Mouse (Mus musculus): Measurements from ENCODE around the gene 4930550C14Rik. TPM values are rescaled to one million over a fixed set of nuclear protein-coding genes. Genes with fewer than 3 reads are reported as not detected.
A peak's percentile ranks its signal among the peaks of the same experiment; 100 is the strongest.

The 4930550C14Rik gene
- polyA plus RNA-seq, 1 experiment from 2014 or later, result 2.6 TPM

DNA sequence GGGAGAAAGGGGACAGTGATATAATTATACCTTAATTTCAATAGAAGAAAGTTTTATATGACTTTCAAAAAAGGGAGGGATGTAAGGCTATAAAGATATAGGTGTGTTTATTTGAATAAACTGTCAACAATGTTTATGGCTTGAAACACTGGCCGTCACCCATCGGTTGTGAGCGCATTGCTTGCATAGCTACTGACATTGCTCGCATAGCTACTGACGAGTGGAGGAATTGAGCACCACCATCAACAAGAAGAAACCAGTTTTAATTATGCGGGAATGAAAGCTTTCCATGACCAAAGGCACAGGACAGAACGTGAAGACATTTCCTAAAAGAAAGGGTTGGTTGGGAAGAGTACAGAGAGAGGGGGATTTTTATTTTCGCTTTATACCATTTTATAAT, 979 bp upstream of the 4930550C14Rik start:
- Histone ChIP-seq H3K4me1 (ENCODE audit: insufficient read depth, low read length) (peaks cover 30% of the 10 kb centered on the region), H3K27ac (ENCODE audit: low read length) (peak overlapping the region; percentile 24; the same call in 1 of the 2 replicates), H3K9me3 (ENCODE audit: low read length) (no peaks in the 10 kb centered on the region), H3K4me3 (ENCODE audit: low read length) (no peak overlapping the region), H3K36me3 (ENCODE audit: insufficient read depth, low read length) (peaks cover 7% of the 10 kb centered on the region; the same call in 1 of the 2 replicates), H3K9ac (replicated peaks; ENCODE audit: low read length) (no peak overlapping the region), H3K27me3 (ENCODE audit: insufficient read depth, low read length) (no peaks in the 10 kb centered on the region), H3K4me2 (replicated peaks; ENCODE audit: low read depth, low read length) (no peak overlapping the region)
- ATAC-seq (ENCODE audit: low FRiP score, low TSS enrichment), result no peak
- 67% methylated on average over 8 of the region's 8 CpGs for WGBS

DNA sequence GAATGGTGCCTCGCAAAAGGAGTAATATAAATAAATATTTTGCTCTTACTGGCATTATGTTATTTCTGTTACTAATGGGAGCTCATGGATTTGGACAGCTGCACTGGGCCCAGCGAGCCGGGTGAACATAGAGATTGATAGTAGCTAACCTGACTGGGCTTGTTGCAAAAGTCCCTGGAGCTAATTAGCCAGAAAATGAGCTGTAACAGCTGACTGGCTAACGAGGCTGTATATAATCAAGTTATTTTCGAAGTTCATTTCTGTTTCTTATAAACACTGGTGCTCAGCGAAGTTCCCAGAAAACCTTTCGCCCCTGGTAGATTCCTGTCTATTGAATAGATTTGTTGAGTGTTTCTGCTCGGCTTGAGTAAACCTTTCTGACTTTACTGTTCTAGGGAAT, 866 bp downstream of the 4930550C14Rik start:
- Histone ChIP-seq H3K9ac (replicated peaks; ENCODE audit: low read length) (peak overlapping the region; percentile 47), H3K4me2 (replicated peaks; ENCODE audit: low read depth, low read length) (peak overlapping the region; percentile 49), H3K27ac (ENCODE audit: low read length) (peak overlapping the region; percentile 90), H3K4me3 (ENCODE audit: low read length) (no peak overlapping the region), H3K9me3 (ENCODE audit: low read length) (no peaks in the 10 kb centered on the region), H3K36me3 (ENCODE audit: insufficient read depth, low read length) (peaks cover 7% of the 10 kb centered on the region; the same call in 1 of the 2 replicates), H3K27me3 (ENCODE audit: insufficient read depth, low read length) (no peaks in the 10 kb centered on the region), H3K4me1 (ENCODE audit: insufficient read depth, low read length) (peaks cover 31% of the 10 kb centered on the region)
- peak; percentile 6; the same call in 1 of the 2 replicates for ATAC-seq (ENCODE audit: low FRiP score, low TSS enrichment)
- WGBS, result 33% methylated on average over 8 of the region's 8 CpGs

DNA sequence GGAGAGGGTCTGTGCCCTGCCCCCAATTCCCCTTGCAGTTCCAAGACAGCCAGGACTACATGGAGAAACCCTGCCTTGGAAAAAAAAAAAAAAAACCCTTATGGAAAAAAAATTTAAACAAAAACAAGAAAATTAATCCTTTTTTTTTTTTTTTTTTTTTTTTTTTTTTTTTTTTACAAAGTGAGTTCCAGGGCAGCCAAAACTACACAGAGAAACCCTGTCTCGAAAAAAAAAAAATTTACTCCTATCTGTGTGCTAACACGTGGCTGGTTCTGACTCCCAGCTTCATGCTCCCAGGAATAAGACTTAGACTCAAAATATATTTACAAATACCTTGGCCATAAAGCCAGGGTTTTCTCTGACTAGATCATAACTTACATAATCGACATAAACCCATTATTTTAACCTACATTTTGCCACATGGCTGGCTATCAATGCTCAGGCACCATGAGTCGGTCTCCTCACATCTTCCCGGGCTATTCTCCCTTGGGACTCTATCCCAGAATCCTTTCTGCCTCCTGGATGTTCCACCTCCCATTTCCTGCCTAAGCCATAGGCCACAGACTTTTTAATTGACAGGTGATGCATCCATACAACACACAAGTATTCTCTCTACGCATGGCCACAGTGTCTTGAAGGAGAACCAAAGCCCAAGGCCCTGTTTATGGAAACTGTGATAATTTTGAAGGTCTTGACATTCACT, 2.1 kb downstream of the 4930550C14Rik start:
- no peak overlapping the region for H3K4me3 ChIP-seq (ENCODE audit: low read length)
- 86% methylated on average over 6 of the region's 6 CpGs for WGBS
- H3K4me1 ChIP-seq (ENCODE audit: insufficient read depth, low read length), result peaks cover 31% of the 10 kb centered on the region
- no peaks in the 10 kb centered on the region for H3K9me3 ChIP-seq (ENCODE audit: low read length)
- no peak overlapping the region; the same call in 1 of the 2 replicates for H3K27ac ChIP-seq (ENCODE audit: low read length)
- H3K27me3 ChIP-seq (ENCODE audit: insufficient read depth, low read length), result no peaks in the 10 kb centered on the region
- no peak for ATAC-seq (ENCODE audit: low FRiP score, low TSS enrichment)
- no peak overlapping the region for H3K9ac ChIP-seq (replicated peaks; ENCODE audit: low read length)
- H3K36me3 ChIP-seq (ENCODE audit: insufficient read depth, low read length), result peaks cover 7% of the 10 kb centered on the region; the same call in 1 of the 2 replicates
- no peak overlapping the region for H3K4me2 ChIP-seq (replicated peaks; ENCODE audit: low read depth, low read length)

DNA sequence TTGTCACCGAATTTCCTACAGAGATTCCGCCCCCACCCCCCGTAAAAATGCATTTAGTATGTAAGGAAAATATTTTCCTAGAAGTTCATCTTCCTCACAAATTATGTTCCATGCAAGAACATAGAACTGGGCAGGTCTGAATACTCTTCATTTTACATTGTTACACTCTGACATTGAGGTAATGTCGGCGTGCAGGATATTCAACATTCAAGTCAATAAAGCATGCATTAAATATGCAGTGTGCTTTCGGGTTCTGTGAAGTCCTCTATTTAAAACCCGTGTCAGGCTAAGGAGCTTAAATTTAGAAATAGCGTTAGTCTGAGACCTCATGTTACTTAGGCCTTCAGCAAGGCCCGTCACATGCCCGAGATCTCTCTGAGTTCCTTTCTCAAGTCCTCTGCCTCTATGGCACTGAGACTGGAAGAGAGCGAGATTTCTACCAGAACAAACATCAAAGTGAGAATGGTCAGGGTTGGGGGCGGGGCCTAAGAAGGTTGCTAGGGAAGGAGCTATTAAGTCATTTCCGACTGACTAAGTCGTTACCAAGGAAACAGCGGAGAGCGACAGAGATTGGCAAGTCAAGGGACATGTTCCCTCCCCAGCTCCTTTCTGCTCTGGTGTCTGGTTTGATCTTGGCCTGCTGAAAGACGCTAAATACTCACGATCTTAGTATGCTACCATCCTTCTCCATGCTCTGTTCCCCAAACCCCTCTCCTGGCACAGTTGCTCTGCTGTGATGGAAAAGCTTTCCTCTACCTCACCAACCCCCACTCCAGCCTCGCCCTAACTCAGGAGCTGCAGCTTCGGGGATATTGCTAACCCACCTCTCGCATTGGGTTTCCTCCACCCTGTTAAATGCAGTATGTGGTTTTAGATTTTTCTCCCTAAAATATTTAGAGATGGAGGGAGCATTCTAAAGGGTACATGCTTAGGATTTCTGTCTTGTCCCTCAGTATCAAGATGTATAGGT, 2.9 kb downstream of the 4930550C14Rik start:
- Histone ChIP-seq H3K9ac (replicated peaks; ENCODE audit: low read length) (peak overlapping the region; percentile 72), H3K9me3 (ENCODE audit: low read length) (no peaks in the 10 kb centered on the region), H3K4me1 (ENCODE audit: insufficient read depth, low read length) (peaks cover 31% of the 10 kb centered on the region), H3K4me3 (ENCODE audit: low read length) (peak overlapping the region; percentile 53), H3K27me3 (ENCODE audit: insufficient read depth, low read length) (no peaks in the 10 kb centered on the region), H3K36me3 (ENCODE audit: insufficient read depth, low read length) (0 out of 2 replicates have a peak, but pooled peaks cover under 1% of the 10 kb centered on the region), H3K4me2 (replicated peaks; ENCODE audit: low read depth, low read length) (peak overlapping the region; percentile 71), H3K27ac (ENCODE audit: low read length) (peak overlapping the region; percentile 70)
- WGBS, result 21% methylated on average over 21 of the region's 21 CpGs
- peak; percentile 84 for ATAC-seq (ENCODE audit: low FRiP score, low TSS enrichment)

DNA sequence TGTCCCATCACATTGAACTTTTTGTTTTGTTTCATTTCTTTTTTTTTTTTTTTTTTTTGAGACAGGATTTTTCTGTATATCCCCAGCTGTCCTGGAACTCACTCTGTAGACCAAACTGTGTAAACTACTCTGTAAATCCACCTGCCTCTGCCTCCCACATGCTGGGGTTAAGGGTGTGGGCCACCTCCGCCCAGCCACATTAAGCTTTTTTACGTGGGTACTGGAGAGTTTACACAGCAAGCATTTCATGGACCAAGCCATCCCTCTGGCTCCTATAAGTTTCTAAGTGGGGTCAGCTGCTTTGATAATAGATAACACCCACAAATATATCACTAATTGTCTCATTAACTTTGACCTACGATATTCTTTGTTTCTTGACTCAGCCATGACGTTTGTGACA, 6.4 kb downstream of the 4930550C14Rik start:
- Histone ChIP-seq H3K27ac (ENCODE audit: low read length) (no peak overlapping the region), H3K9ac (replicated peaks; ENCODE audit: low read length) (no peak overlapping the region), H3K4me3 (ENCODE audit: low read length) (no peak overlapping the region), H3K27me3 (ENCODE audit: insufficient read depth, low read length) (no peaks in the 10 kb centered on the region), H3K4me1 (ENCODE audit: insufficient read depth, low read length) (peaks cover 18% of the 10 kb centered on the region; the same call in 1 of the 2 replicates), H3K4me2 (replicated peaks; ENCODE audit: low read depth, low read length) (no peak overlapping the region), H3K36me3 (ENCODE audit: insufficient read depth, low read length) (no peaks in the 10 kb centered on the region), H3K9me3 (ENCODE audit: low read length) (no peaks in the 10 kb centered on the region)
- 60% methylated on average over 4 of the region's 4 CpGs for WGBS
- ATAC-seq (ENCODE audit: low FRiP score, low TSS enrichment), result no peak

DNA sequence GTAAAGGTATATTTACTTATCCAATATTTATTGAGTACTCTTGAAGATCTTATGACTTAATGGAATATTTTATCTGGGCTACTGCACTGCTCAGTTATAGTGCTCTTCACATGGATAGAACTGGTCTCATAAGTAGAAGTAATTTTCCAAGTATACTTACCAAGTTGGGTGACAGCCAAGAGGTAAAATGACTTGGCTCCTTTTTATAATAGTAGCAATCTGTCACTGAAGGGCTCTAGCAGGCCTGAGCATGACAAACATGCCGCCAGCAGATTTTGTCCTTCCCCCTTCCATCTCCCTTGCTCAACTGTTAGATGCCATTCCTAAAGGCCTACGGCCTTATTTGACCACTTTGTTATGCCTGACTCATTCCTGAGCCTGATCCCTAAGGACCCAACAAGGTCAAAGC, 6.8 kb downstream of the 4930550C14Rik start:
- Histone ChIP-seq H3K4me1 (ENCODE audit: insufficient read depth, low read length) (peaks cover 18% of the 10 kb centered on the region; the same call in 1 of the 2 replicates), H3K9me3 (ENCODE audit: low read length) (no peaks in the 10 kb centered on the region), H3K4me2 (replicated peaks; ENCODE audit: low read depth, low read length) (no peak overlapping the region), H3K9ac (replicated peaks; ENCODE audit: low read length) (no peak overlapping the region), H3K4me3 (ENCODE audit: low read length) (no peak overlapping the region), H3K36me3 (ENCODE audit: insufficient read depth, low read length) (no peaks in the 10 kb centered on the region), H3K27me3 (ENCODE audit: insufficient read depth, low read length) (no peaks in the 10 kb centered on the region), H3K27ac (ENCODE audit: low read length) (no peak overlapping the region)
- WGBS, result 76% methylated on average over 2 of the region's 2 CpGs
- ATAC-seq (ENCODE audit: low FRiP score, low TSS enrichment), result no peak

DNA sequence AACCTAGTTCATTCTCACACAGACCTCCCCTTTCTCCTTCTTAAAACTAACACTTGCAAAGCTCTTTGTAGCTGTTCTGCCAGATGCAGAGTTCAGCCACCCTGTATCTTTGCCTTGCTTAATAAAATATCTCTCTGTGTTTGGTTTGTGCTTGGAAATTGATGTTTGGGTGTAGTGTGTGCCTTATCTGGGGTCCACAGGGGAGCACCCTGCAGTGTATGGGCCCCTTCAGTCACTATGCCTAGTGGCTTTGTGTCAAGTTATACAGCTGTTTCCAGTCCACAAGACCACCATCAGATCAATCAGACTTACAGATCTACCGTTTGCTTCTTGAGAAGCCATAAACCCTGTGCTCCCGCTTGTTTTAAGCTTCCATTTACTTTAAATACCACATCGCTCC, 7.3 kb downstream of the 4930550C14Rik start:
- Histone ChIP-seq H3K9ac (replicated peaks; ENCODE audit: low read length) (no peak overlapping the region), H3K27ac (ENCODE audit: low read length) (no peak overlapping the region), H3K4me2 (replicated peaks; ENCODE audit: low read depth, low read length) (no peak overlapping the region), H3K36me3 (ENCODE audit: insufficient read depth, low read length) (no peaks in the 10 kb centered on the region), H3K4me1 (ENCODE audit: insufficient read depth, low read length) (peaks cover 15% of the 10 kb centered on the region; the same call in 1 of the 2 replicates), H3K9me3 (ENCODE audit: low read length) (no peaks in the 10 kb centered on the region), H3K27me3 (ENCODE audit: insufficient read depth, low read length) (no peaks in the 10 kb centered on the region), H3K4me3 (ENCODE audit: low read length) (no peak overlapping the region)
- no peak for ATAC-seq (ENCODE audit: low FRiP score, low TSS enrichment)
- 64% methylated on average over 3 of the region's 3 CpGs for WGBS

DNA sequence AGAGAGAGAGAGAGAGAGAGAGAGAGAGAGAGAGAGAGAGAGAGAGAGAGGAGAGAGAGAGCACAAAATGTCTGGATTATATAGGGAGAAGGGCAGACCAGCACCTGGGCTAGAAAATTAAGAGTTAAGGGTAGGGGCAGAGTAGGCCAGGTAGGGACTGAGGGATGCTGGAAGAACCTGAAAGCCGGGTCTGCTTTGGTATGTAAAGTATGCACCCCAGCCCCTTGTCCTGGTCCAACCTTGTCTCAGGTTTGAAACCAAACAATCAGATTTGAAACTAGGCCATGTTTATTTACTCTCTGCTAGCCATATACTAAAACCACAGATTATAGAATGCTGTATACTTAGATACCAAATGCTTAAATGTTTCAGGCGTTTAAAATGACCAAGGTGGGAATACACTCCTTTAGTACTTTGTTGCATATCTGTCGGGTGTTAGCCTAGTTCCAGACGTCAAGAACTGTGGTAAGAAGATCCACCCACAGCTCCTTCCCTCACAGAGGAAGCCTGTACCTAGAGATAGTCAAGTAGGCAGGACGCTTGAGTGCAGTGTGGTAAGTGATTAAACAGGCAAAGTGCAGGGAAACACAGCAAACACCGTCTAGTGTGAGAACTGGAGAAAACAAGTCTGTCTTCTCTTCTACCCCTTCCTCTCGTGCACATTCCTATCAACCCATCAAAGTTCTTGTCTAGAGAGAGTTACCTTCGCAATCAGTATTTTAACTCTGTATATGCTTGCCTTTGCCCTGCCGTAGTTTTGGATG, 20.2 kb downstream of the 4930550C14Rik start:
- H3K9ac ChIP-seq (replicated peaks; ENCODE audit: low read length), result no peak overlapping the region
- no peak overlapping the region for H3K4me3 ChIP-seq (ENCODE audit: low read length)
- WGBS, result 66% methylated on average over 9 of the region's 9 CpGs
- H3K27ac ChIP-seq (ENCODE audit: low read length), result no peak overlapping the region
- H3K4me2 ChIP-seq (replicated peaks; ENCODE audit: low read depth, low read length), result no peak overlapping the region
- no peaks in the 10 kb centered on the region for H3K9me3 ChIP-seq (ENCODE audit: low read length)
- no peaks in the 10 kb centered on the region for H3K36me3 ChIP-seq (ENCODE audit: insufficient read depth, low read length)
- no peaks in the 10 kb centered on the region for H3K4me1 ChIP-seq (ENCODE audit: insufficient read depth, low read length)
- H3K27me3 ChIP-seq (ENCODE audit: insufficient read depth, low read length), result no peaks in the 10 kb centered on the region
- no peak for ATAC-seq (ENCODE audit: low FRiP score, low TSS enrichment)

DNA sequence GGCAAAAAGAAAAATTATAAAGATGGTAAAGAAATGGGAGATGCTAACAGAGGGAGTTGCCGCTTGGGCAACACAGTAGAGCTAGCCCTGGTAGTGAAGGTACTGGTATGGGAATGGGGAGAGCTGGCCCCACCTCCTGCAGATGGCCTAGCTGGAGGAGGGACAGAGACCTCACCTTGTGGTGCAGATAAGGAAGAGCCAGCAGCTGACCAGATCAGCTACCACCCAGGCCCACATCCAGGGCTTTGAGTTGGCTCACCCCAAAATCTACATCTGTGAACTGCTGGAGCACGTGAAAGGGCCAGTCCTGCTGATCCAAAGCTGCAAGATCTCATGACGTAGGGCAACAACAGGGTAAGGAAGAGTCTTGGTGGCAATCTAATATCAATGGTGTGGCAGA, 24.6 kb downstream of the 4930550C14Rik start:
- no peaks in the 10 kb centered on the region for H3K36me3 ChIP-seq (ENCODE audit: insufficient read depth, low read length)
- H3K27me3 ChIP-seq (ENCODE audit: insufficient read depth, low read length), result no peaks in the 10 kb centered on the region
- no peaks in the 10 kb centered on the region for H3K4me1 ChIP-seq (ENCODE audit: insufficient read depth, low read length)
- H3K27ac ChIP-seq (ENCODE audit: low read length), result no peak overlapping the region
- H3K4me2 ChIP-seq (replicated peaks; ENCODE audit: low read depth, low read length), result no peak overlapping the region
- ATAC-seq (ENCODE audit: low FRiP score, low TSS enrichment), result no peak
- H3K4me3 ChIP-seq (ENCODE audit: low read length), result no peak overlapping the region
- 88% methylated on average over 3 of the region's 3 CpGs for WGBS
- no peak overlapping the region for H3K9ac ChIP-seq (replicated peaks; ENCODE audit: low read length)
- H3K9me3 ChIP-seq (ENCODE audit: low read length), result no peaks in the 10 kb centered on the region
